Mouse (Mus musculus) embryonic facial prominence, embryonic 14.5 days (tissue): ENCODE measurements at regions not wholly inside any gene's neighbourhood (a gene's known extent, or its start where the extent isn't known, plus 50 kb on each side); places are given as distances from the start of the nearest gene placed in this dataset.
"Not testable (repeated sequence)": the region's sequence is repeated elsewhere in the genome, so short reads cannot be mapped to it uniquely, and the experiment has no call there.

Experiments used
- ATAC-seq: fragments of 200-750 bp; cut with Nextera tagmentation; 2 replicates; pipeline ENCODE4 v1.8.0; 2017; ENCODE audit warnings: low read depth, moderate number of reproducible peaks, moderate TSS enrichment
- DNase-seq: peaks from one replicate; pipeline ENCODE4 v3.0.0-alpha.2; 2015; ENCODE audit warnings: low spot score
- H3K27ac ChIP-seq: fragments of 300-500 bp; sonication (generic); replicated peaks from 2 replicates; pipeline ENCODE4 v1.5.1; 2014; ENCODE audit warnings: low read depth, mild to moderate bottlenecking, low read length, moderate library complexity
- H3K27me3 ChIP-seq: fragments of 300-500 bp; sonication (generic); replicated peaks from 2 replicates; pipeline ENCODE4 v1.6.1; 2014; ENCODE audit warnings: low read length; ENCODE audit not compliant: control insufficient read depth, insufficient read depth
- H3K36me3 ChIP-seq: fragments of 300-500 bp; sonication (generic); 2 replicates; pipeline ENCODE4 v1.6.1; 2014; ENCODE audit warnings: low read length, mixed read lengths; ENCODE audit not compliant: control insufficient read depth, insufficient read depth
- H3K4me1 ChIP-seq: fragments of 300-500 bp; sonication (generic); 2 replicates; pipeline ENCODE4 v1.6.1; 2014; ENCODE audit warnings: antibody characterized with exemption, low read length; ENCODE audit not compliant: control insufficient read depth, insufficient read depth
- H3K4me2 ChIP-seq: fragments of 300-500 bp; sonication (generic); 2 replicates; pipeline ENCODE4 v1.6.1; 2014; ENCODE audit warnings: low read depth, mild to moderate bottlenecking, low read length, moderate library complexity, mixed read lengths
- H3K4me3 ChIP-seq: fragments of 300-500 bp; sonication (generic); 2 replicates; pipeline ENCODE4 v1.5.1; 2014; ENCODE audit warnings: low read depth, mild to moderate bottlenecking, low read length
- H3K9ac ChIP-seq: fragments of 300-500 bp; sonication (generic); 2 replicates; pipeline ENCODE4 v1.6.1; 2014; ENCODE audit warnings: low read depth, mild to moderate bottlenecking, low read length, moderate library complexity, mixed read lengths
- H3K9me3 ChIP-seq: fragments of 300-500 bp; sonication (generic); 2 replicates; pipeline ENCODE4 v1.6.1; 2016; ENCODE audit warnings: low read length; ENCODE audit not compliant: control insufficient read depth
- WGBS: fragments of 180-500 bp; shearing (Covaris S2); extraction: QIAGEN DNeasy Blood & Tissue Kit; methylation state at CpG from one replicate; pipeline ENCODE4 v1.1.7; 2014; 5-methylcytosine and 5-hydroxymethylcytosine counted together

DNA sequence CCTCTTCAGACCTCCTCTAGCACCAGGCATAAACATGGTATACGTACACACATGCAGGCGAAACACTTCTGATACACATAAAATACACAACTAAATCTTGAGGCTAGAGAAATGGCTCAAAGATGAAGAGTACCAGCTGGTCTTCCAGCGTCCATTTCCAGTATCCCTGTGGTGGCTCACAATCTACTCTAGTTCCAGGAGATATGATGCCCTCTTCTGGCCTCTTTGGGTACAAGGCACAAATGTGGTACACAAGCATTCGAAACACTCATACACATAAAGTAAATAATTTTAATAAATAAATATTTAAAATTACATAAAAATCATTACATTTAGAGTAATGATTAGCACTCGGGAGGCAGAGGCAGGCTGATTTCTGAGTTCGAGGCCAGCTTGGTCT is 50.7 kb upstream of the Rabgap1l start:
- no peak overlapping the region for H3K9ac ChIP-seq
- no peaks in the 10 kb centered on the region for H3K4me1 ChIP-seq
- no peaks in the 10 kb centered on the region for H3K9me3 ChIP-seq
- H3K36me3 ChIP-seq, result no peaks in the 10 kb centered on the region
- 88% methylated on average over 6 of the region's 6 CpGs for WGBS
- no peak for DNase-seq
- H3K27me3 ChIP-seq, result no peaks in the 10 kb centered on the region
- no peak overlapping the region for H3K4me3 ChIP-seq
- H3K4me2 ChIP-seq, result no peak overlapping the region
- no peak overlapping the region for H3K27ac ChIP-seq
- ATAC-seq, result no peak

GRCm38 (mm10) chr1:160844709-160845108 is 51.7 kb upstream of the Rabgap1l start:
- not testable (repeated sequence) for H3K4me2 ChIP-seq, H3K9ac ChIP-seq, H3K4me3 ChIP-seq, H3K27me3 ChIP-seq, H3K4me1 ChIP-seq, H3K9me3 ChIP-seq, H3K27ac ChIP-seq, DNase-seq, ATAC-seq, H3K36me3 ChIP-seq
- 94% methylated on average over 4 of the region's 4 CpGs for WGBS

GRCm38 (mm10) chr1:160850674-160851073 is 55.5 kb upstream of the Rc3h1 start:
- no peak for DNase-seq
- Histone ChIP-seq H3K27ac (no peak overlapping the region), H3K9me3 (no peaks in the 10 kb centered on the region), H3K4me3 (no peak overlapping the region), H3K36me3 (no peaks in the 10 kb centered on the region), H3K4me1 (no peaks in the 10 kb centered on the region), H3K9ac (no peak overlapping the region), H3K4me2 (no peak overlapping the region), H3K27me3 (no peaks in the 10 kb centered on the region)
- ATAC-seq, result no peak
- 57% methylated on average over 1 of the region's 1 CpGs for WGBS

- Histone ChIP-seq H3K4me1 (no peaks in the 10 kb centered on the region), H3K9me3 (no peaks in the 10 kb centered on the region), H3K36me3 (no peaks in the 10 kb centered on the region), H3K27ac (no peak overlapping the region), H3K27me3 (no peaks in the 10 kb centered on the region), H3K4me3 (no peak overlapping the region), H3K9ac (no peak overlapping the region), H3K4me2 (no peak overlapping the region)
- ATAC-seq (no peak), DNase-seq (no peak)
- 84% methylated on average over 5 of the region's 5 CpGs for WGBS
Observed at GRCm38 (mm10) chr1:160854410-160854809, 51.8 kb upstream of the Rc3h1 start.

- H3K4me3 ChIP-seq, result no peak overlapping the region
- DNase-seq (no peak), ATAC-seq (no peak)
- no peak overlapping the region for H3K4me2 ChIP-seq
- no peaks in the 10 kb centered on the region for H3K4me1 ChIP-seq
- no peaks in the 10 kb centered on the region for H3K27me3 ChIP-seq
- H3K9me3 ChIP-seq, result no peaks in the 10 kb centered on the region
- no peaks in the 10 kb centered on the region for H3K36me3 ChIP-seq
- no peak overlapping the region for H3K9ac ChIP-seq
- no peak overlapping the region for H3K27ac ChIP-seq
- WGBS, result 78% methylated on average over 3 of the region's 3 CpGs
Observed at GRCm38 (mm10) chr1:160855411-160855810, 50.8 kb upstream of the Rc3h1 start.

- Histone ChIP-seq H3K4me2 (no peak overlapping the region), H3K4me3 (no peak overlapping the region), H3K9me3 (no peaks in the 10 kb centered on the region), H3K27ac (no peak overlapping the region), H3K4me1 (no peaks in the 10 kb centered on the region), H3K9ac (no peak overlapping the region), H3K36me3 (no peaks in the 10 kb centered on the region), H3K27me3 (no peaks in the 10 kb centered on the region)
- 53% methylated on average over 9 of the region's 9 CpGs for WGBS
- ATAC-seq (no peak), DNase-seq (peak; percentile 13)
Observed at GRCm38 (mm10) chr1:160855926-160856620, 50.1 kb upstream of the Rc3h1 start.
